Mouse (Mus musculus) heart, adult 2 months (tissue): ENCODE results near the gene Shld2. TPM values are rescaled to one million over a fixed set of nuclear protein-coding genes. Genes with fewer than 3 reads are reported as not detected.

Experiments
- DNase-seq, 2 experiments: peaks; one replicate each; pipeline ENCODE4 v3.0.0; 2021
- H3K27ac ChIP-seq: fragments of 200-600 bp; 2 replicates; pipeline ENCODE4 v1.8.1; 2022
- H3K27me3 ChIP-seq: fragments of 200-500 bp; 2 replicates; pipeline ENCODE4 v1.6.1; 2012; ENCODE audit warnings: mild to moderate bottlenecking, low read length, inconsistent platforms, mixed read lengths; ENCODE audit not compliant: control insufficient read depth, insufficient read depth
- H3K36me3 ChIP-seq: fragments of 200-500 bp; 2 replicates; pipeline ENCODE4 v1.6.1; 2012; ENCODE audit warnings: low read length, inconsistent platforms; ENCODE audit not compliant: control insufficient read depth, insufficient read depth
- H3K4me1 ChIP-seq: fragments of 200-500 bp; 2 replicates; pipeline ENCODE4 v1.6.1; 2011; ENCODE audit warnings: low read length; ENCODE audit not compliant: control insufficient read depth, insufficient read depth
- H3K4me3 ChIP-seq: fragments of 200-600 bp; 2 replicates; pipeline ENCODE4 v1.8.1; 2022
- H3K79me2 ChIP-seq: fragments of 200-500 bp; replicated peaks from 2 replicates; pipeline ENCODE4 v1.6.1; 2012; ENCODE audit warnings: mild to moderate bottlenecking, inconsistent platforms, low read length, moderate library complexity, mixed read lengths; ENCODE audit not compliant: control insufficient read depth, insufficient read depth
- H3K9ac ChIP-seq: fragments of 200-500 bp; 2 replicates; pipeline ENCODE4 v1.6.1; 2012; ENCODE audit warnings: low read depth, mild to moderate bottlenecking, control low read depth, inconsistent platforms, low read length, mixed read lengths
- CTCF ChIP-seq: fragments of 200-600 bp; IDR thresholded peaks from 2 replicates; pipeline ENCODE4 v1.8.1; 2022; ENCODE audit warnings: antibody characterized with exemption, mild to moderate bottlenecking, moderate library complexity
- EP300 ChIP-seq: fragments of 200-500 bp; IDR thresholded peaks from 2 replicates; pipeline ENCODE4 v1.6.1; 2011; ENCODE audit warnings: low read depth, low read length, control low read depth; ENCODE audit not compliant: insufficient read depth
- POLR2A ChIP-seq: fragments of 200-500 bp; IDR thresholded peaks from 2 replicates; pipeline ENCODE4 v1.6.1; 2011; ENCODE audit warnings: mild to moderate bottlenecking, low read depth, low read length, control low read depth; ENCODE audit not compliant: insufficient read depth
- WGBS: fragments of 180-500 bp; shearing (Covaris S2); methylation state at CpG from one replicate; pipeline ENCODE4 v1.1.7; 2018; 5-methylcytosine and 5-hydroxymethylcytosine counted together
- intact Hi-C: fragments of 180-260 bp; cut with DNase I; formaldehyde crosslinking; loops from one replicate; pipeline ENCODE4 v1.15.1; 2025
- polyA plus RNA-seq: library from polyadenylated mRNA; depleted of rRNA; stranded (reverse); fragments of >200 nt; gene quantifications from 2 replicates; pipeline ENCODE4 v1.2.3, GENCODE M21; 2012
- total RNA-seq, 2 experiments: library from RNA; stranded (reverse); gene quantifications; 2 replicates each; pipeline ENCODE4 v1.2.3; 2021

Shld2 gene
- total and polyA plus RNA-seq, 3 experiments, result 2.4 to 9.9 (median 7.8) TPM

DNA sequence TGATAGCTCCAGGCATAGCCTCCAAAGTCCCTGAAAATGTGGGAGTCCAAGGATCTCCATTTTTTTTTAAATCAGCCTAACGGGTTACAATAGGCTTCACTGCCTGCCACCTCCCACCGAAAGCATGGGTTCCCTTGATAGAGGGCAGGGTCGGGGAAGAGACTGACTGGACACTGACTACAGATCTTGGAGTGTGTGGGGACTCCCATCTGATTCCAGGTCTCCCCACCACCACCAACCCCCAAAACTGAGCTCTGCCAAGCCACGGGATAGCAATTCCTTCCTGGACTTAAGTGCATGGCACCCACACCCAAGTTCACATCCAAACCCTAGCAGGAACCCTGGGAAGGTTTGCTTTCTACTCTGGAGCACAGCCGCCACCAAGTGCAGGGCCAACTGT, 89.9 kb downstream of the Shld2 start:
- Histone ChIP-seq H3K79me2 (no peaks in the 10 kb centered on the region), H3K36me3 (no peaks in the 10 kb centered on the region), H3K27me3 (no peaks in the 10 kb centered on the region), H3K27ac (no peak overlapping the region), H3K9ac (no peak overlapping the region), H3K4me3 (no peak overlapping the region), H3K4me1 (peaks cover 1% of the 10 kb centered on the region; the same call in 1 of the 2 replicates)
- TF ChIP-seq POLR2A (no peak), CTCF (no peak), EP300 (no peak)
- 59% methylated on average over 5 of the region's 5 CpGs for WGBS
- intact Hi-C loops, result no loop called here
- DNase-seq, result no peak

DNA sequence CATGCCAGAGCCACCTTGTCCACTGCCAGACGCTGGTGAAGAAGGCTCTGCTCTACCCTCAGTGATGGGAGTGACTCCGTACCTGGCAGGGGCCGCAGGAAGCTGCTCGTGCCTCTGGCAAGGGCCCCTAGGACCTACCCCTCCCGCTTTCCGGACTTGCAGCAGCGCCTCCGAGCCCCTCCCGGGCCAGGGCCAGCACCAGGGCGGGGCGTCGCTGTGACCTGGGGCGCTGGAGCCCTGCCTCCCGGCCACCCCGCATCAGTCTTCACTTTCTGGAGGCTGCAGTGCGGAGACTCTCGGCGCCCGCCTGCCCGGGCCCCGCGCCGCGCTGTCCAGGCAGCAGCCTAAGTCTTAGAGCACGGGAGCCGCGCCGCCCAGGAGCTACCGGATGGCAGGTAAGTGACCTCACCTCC, 90.5 kb downstream of the Shld2 start:
- Histone ChIP-seq H3K36me3 (no peaks in the 10 kb centered on the region), H3K79me2 (no peaks in the 10 kb centered on the region), H3K4me1 (peaks cover 1% of the 10 kb centered on the region; the same call in 1 of the 2 replicates), H3K27me3 (no peaks in the 10 kb centered on the region), H3K9ac (no peak overlapping the region), H3K27ac (no peak overlapping the region), H3K4me3 (no peak overlapping the region)
- 7% methylated on average over 29 of the region's 29 CpGs for WGBS
- TF ChIP-seq EP300 (no peak), CTCF (no peak), POLR2A (no peak)
- DNase-seq, result peak in 1 of 2 experiments; percentile 11
- intact Hi-C loops, result no loop called here

DNA sequence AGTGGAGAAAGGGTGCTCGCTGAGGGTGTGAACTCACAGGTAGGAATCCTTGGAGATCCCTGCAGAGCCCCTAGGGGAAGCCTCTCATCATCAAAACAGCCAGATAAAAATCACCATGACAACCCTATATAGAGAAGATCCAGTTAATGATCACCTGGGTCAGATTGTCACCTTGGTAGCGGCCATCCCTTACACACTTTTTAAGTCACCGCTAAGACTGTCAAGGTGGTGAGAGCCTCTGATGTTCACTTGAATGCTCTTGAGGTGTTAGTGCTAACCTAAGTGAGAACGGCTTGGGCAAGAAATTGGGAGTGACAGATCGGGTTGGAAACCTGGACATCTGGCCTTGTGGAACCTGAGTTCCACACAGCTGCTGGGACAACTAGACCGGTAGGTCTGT, 91.0 kb downstream of the Shld2 start, which contains the start of gene Syt15:
Gene Syt15 (plus strand): TSS at position 301 of the 400 bp plus-strand sequence.
- H3K79me2 ChIP-seq, result no peaks in the 10 kb centered on the region
- H3K27ac ChIP-seq, result no peak within 1 kb of the TSS
- intact Hi-C loops, result no loop called here
- 79% methylated on average over 6 of the region's 6 CpGs for WGBS
- no peaks in the 10 kb centered on the region for H3K36me3 ChIP-seq
- H3K27me3 ChIP-seq, result no peaks in the 10 kb centered on the region
- H3K9ac ChIP-seq, result no peak within 1 kb of the TSS
- no peak within 1 kb of the TSS for H3K4me3 ChIP-seq
- no peak for DNase-seq
- peaks cover 1% of the 10 kb centered on the region; the same call in 1 of the 2 replicates for H3K4me1 ChIP-seq
- no peak for TF ChIP-seq POLR2A
- TF ChIP-seq CTCF, result no peak
- TF ChIP-seq EP300, result no peak

DNA sequence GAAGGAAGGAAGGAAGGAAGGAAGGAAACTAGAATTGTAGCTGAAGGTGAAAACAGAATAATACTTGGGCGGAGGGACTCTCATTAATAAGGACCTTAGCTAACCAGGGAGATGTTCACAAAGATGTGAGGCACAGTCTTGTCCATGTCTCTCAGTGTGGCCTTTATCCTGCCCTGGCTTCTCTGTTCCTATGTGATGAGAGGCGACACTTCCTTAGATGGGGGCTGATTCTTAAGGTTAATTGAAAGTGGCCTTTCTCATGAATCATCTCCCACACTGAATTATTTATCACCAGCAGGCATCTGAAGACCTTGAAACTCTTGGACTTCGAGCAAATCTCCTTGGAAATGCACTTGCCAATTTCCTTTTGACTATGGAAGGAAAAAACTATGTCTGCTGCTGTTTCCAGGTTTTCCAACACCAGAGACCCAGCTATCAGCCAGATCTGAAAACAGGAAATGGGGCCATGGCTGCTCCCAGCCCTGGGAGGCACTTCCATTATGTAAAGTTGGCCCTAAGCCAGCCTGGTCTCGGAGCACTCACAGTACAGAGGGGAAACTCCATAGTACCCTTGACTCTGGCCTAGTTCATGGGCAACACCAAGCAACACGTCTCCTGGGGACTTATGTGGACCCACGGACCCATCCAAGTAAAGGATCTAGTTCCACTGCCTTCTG, 94.7 kb downstream of the Shld2 start:
- intact Hi-C loops, result no loop called here
- no peaks in the 10 kb centered on the region for H3K27me3 ChIP-seq
- DNase-seq, result peak in 1 of 2 experiments; percentile 12
- no peaks in the 10 kb centered on the region for H3K36me3 ChIP-seq
- H3K4me3 ChIP-seq, result no peak overlapping the region
- no peak for TF ChIP-seq CTCF
- TF ChIP-seq EP300, result no peak
- TF ChIP-seq POLR2A, result no peak
- H3K9ac ChIP-seq, result no peak overlapping the region
- H3K27ac ChIP-seq, result no peak overlapping the region
- H3K4me1 ChIP-seq, result no peaks in the 10 kb centered on the region
- WGBS, result 49% methylated on average over 6 of the region's 6 CpGs
- no peaks in the 10 kb centered on the region for H3K79me2 ChIP-seq

DNA sequence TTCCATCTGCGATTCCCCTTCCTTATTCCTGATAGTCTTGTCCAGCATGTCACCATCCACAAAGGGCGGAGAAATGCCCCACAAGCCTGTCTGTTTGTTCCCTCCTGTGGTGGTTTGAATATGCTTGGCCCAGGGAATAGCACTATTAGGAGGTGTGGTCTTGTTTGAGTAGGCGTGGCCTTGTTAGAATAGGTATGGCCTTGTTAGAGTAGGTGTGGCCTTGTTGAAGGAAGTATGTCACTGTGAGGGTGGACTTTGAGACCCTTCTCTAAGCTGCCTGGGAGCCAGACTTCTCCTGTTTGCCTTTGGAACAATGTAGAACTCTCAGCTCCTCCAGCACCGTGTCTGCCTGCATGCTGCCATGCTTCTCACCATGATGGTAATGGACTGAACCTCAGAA, 100.4 kb downstream of the Shld2 start:
- WGBS, result 88% methylated on average over 4 of the region's 4 CpGs
- Histone ChIP-seq H3K27ac (no peak overlapping the region), H3K4me1 (no peaks in the 10 kb centered on the region), H3K79me2 (no peaks in the 10 kb centered on the region), H3K9ac (no peak overlapping the region), H3K27me3 (no peaks in the 10 kb centered on the region), H3K4me3 (no peak overlapping the region), H3K36me3 (no peaks in the 10 kb centered on the region)
- DNase-seq, result no peak
- intact Hi-C loops, result loop anchor here (2.0 to 10.0 kb wide), 2 partner anchors 129 to 255 kb away; partner anchors contain the start of gene Rbp3
- TF ChIP-seq POLR2A (no peak), CTCF (no peak), EP300 (no peak)

DNA sequence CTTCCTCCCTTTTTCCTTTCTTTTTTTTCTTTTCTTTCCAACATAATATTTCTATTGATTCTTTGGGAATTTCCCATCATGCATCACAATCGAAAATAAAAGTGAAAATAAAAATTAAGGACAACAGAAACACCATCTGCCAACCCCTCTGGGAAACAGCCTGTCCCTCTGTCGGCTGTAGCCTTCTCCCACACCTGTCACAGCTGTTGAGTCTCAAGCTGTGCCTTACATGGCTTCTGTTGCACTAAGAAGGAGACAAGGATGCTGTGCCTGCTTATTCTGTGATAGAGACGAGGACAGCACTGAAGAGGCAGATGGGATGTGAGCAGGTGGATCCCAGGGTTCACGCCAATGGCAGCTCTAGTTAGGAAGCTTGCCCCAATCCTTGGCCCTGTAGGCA, 101.2 kb downstream of the Shld2 start:
- no peak for TF ChIP-seq CTCF
- Histone ChIP-seq H3K79me2 (no peaks in the 10 kb centered on the region), H3K27me3 (no peaks in the 10 kb centered on the region), H3K9ac (no peak overlapping the region), H3K4me1 (no peaks in the 10 kb centered on the region), H3K27ac (no peak overlapping the region), H3K4me3 (no peak overlapping the region), H3K36me3 (no peaks in the 10 kb centered on the region)
- intact Hi-C loops, result loop anchor here (2.0 to 10.0 kb wide), 2 partner anchors 128 to 254 kb away; partner anchors contain the start of gene Rbp3
- WGBS, result 60% methylated on average over 4 of the region's 4 CpGs
- DNase-seq, result no peak
